Mouse (Mus musculus) layer of hippocampus, postnatal 36 days (tissue): Measurements from ENCODE around the gene Ap3b2. TPM values are rescaled to one million over a fixed set of nuclear protein-coding genes. Genes with fewer than 3 reads are reported as not detected.

Source experiments
- DNase-seq, 2 experiments: peaks; one replicate each; pipeline ENCODE4 v3.0.0; 2022
- total RNA-seq, 2 experiments: library from RNA; stranded (reverse); gene quantifications; 2 replicates each; pipeline ENCODE4 v1.2.3; 2021

Gene Ap3b2
- total RNA-seq, 2 experiments from 2014 or later, result 163 to 170 TPM

GRCm38 (mm10) chr7:81476833-81477232, 16.9 kb downstream of the Ap3b2 start:
- DNase-seq, result no peak

GRCm38 (mm10) chr7:81475221-81475620, 18.5 kb downstream of the Ap3b2 start:
- no peak for DNase-seq

GRCm38 (mm10) chr7:81464906-81465450, 28.7 kb downstream of the Ap3b2 start:
- DNase-seq, result no peak

GRCm38 (mm10) chr7:81464116-81464515, 29.6 kb downstream of the Ap3b2 start:
- DNase-seq, result no peak

- DNase-seq, result no peak
Measured at GRCm38 (mm10) chr7:81462815-81463214, 30.9 kb downstream of the Ap3b2 start.

GRCm38 (mm10) chr7:81455155-81455651, 38.5 kb downstream of the Ap3b2 start, which contains the start of gene Cpeb1:
Cpeb1 (minus strand) TSS chr7:81455465.
- peak; percentile 76 to 79 for DNase-seq

- peak; percentile 64 to 67 for DNase-seq
Measured at GRCm38 (mm10) chr7:81454331-81455039, 39.2 kb downstream of the Ap3b2 start.

- DNase-seq, result peak; percentile 41 to 52
Measured at GRCm38 (mm10) chr7:81453443-81454274, 40.1 kb downstream of the Ap3b2 start.

- DNase-seq, result peak; percentile 45
Measured at GRCm38 (mm10) chr7:81452971-81453441, 40.7 kb downstream of the Ap3b2 start.

Other genes with a start within 250 kb of the Ap3b2 start
- gene Rps17, start 148.7 kb downstream of the Ap3b2 start, total RNA-seq, result 100 to 1,000 TPM; 546 to 562 TPM
- 100 to 1,000 TPM; 108 to 115 TPM for gene Cpeb1, start 38.5 kb downstream of the Ap3b2 start, total RNA-seq
- gene BC048679, start 4.4 kb upstream of the Ap3b2 start, total RNA-seq, result not detected
- under 1 TPM; 0.33 to 0.35 TPM for gene Fsd2, start 73.0 kb upstream of the Ap3b2 start, total RNA-seq
- gene Whamm, start 77.3 kb upstream of the Ap3b2 start, total RNA-seq, result 10 to 100 TPM; 17.9 to 19.7 TPM
- gene Homer2, start 213.6 kb upstream of the Ap3b2 start, total RNA-seq, result 10 to 100 TPM; 88.6 to 92.1 TPM